Mouse (Mus musculus) heart, embryonic 14.5 days (tissue): ENCODE data around the gene Mstn. TPM values are rescaled to one million over a fixed set of nuclear protein-coding genes. Genes with fewer than 3 reads are reported as not detected.

Source experiments
- polyA plus RNA-seq: library from polyadenylated mRNA; unstranded; fragments of >200 nt; fragmentation: Nextera tagmentation; extraction: Ambion mirVana; gene quantifications from 2 replicates; pipeline ENCODE4 v1.2.1, GENCODE M21; 2014

Mstn gene
- polyA plus RNA-seq, 1 experiment from 2014 or later: 3.9 TPM

Other genes starting within 250 kb of the Mstn start
- 13.7 and 14.4 TPM in 2 replicates for gene Inpp1, start 244.0 kb upstream of the Mstn start, polyA plus RNA-seq
- 31.9 and 33.0 TPM in 2 replicates for gene Hibch, start 216.7 kb upstream of the Mstn start, polyA plus RNA-seq
- gene 1700019D03Rik, start 41.5 kb upstream of the Mstn start, polyA plus RNA-seq: 0.13 and 1.1 TPM in 2 replicates
- not detected in 2 replicates for gene 1700019A02Rik, start 126.0 kb downstream of the Mstn start, polyA plus RNA-seq
- 9.9 and 10.2 TPM in 2 replicates for gene Pms1, start 235.4 kb downstream of the Mstn start, polyA plus RNA-seq
- gene Ormdl1, start 235.5 kb downstream of the Mstn start, polyA plus RNA-seq: 31.9 and 33.7 TPM in 2 replicates
- gene Gm28778, start 235.5 kb downstream of the Mstn start, polyA plus RNA-seq: not detected in 2 replicates